Mouse (Mus musculus) CD4-positive, CD25-positive, alpha-beta regulatory T cell (primary cell): Measurements from ENCODE around the gene Olfr522. TPM values are rescaled to one million over a fixed set of nuclear protein-coding genes. Genes with fewer than 3 reads are reported as not detected.

ENCODE experiments used
- polyA plus RNA-seq: library from polyadenylated mRNA; unstranded; fragments of 100-300 nt; shearing (Covaris generic); gene quantifications from one replicate; pipeline ENCODE4 v1.2.1, GENCODE M21; 2017

Gene Olfr522
- polyA plus RNA-seq = 0.06 TPM

GRCm38 (mm10) chr7:140164664-140165063, at the start of gene Olfr522:
Gene Olfr522, minus strand, starts transcription at chr7:140164764.

GRCm38 (mm10) chr7:140205864-140206263, 41.3 kb upstream of the Olfr522 start, which contains the start of gene Olfr524:
Gene Olfr524, minus strand, starts transcription at chr7:140205964.

GRCm38 (mm10) chr7:140172936-140173335, 8.4 kb upstream of the Olfr522 start, which contains the start of gene Olfr523:
Gene Olfr523, plus strand, starts transcription at chr7:140173217.

GRCm38 (mm10) chr7:140154218-140154927, 10.2 kb downstream of the Olfr522 start, which contains the start of gene Sprn:
Gene Sprn, minus strand, starts transcription at chr7:140154877.

GRCm38 (mm10) chr7:140137135-140138020, 27.2 kb downstream of the Olfr522 start, which contains the start of gene Mtg1:
Gene Mtg1, plus strand, starts transcription at chr7:140137564.

GRCm38 (mm10) chr7:140116329-140117054, 48.1 kb downstream of the Olfr522 start, which contains the start of gene Echs1:
Gene Echs1, minus strand, starts transcription at chr7:140116476.

GRCm38 (mm10) chr7:140115583-140116328, 48.8 kb downstream of the Olfr522 start, which contains the start of gene Paox:
Gene Paox, plus strand, starts transcription at chr7:140115799.

Other genes starting within 250 kb of the Olfr522 start
- 4.3 TPM for gene Utf1, start 221.0 kb downstream of the Olfr522 start, polyA plus RNA-seq
- not detected for gene 6430531B16Rik, start 186.0 kb downstream of the Olfr522 start, polyA plus RNA-seq
- 5.5 TPM for gene Adam8, start 172.2 kb downstream of the Olfr522 start, polyA plus RNA-seq
- 58.4 TPM for gene Zfp511, start 128.4 kb downstream of the Olfr522 start, polyA plus RNA-seq
- 41.2 TPM for gene Tubgcp2, start 128.1 kb downstream of the Olfr522 start, polyA plus RNA-seq
- gene Msx3, start 115.7 kb downstream of the Olfr522 start, polyA plus RNA-seq = not detected
- not detected for gene Caly, start 82.2 kb downstream of the Olfr522 start, polyA plus RNA-seq
- gene Prap1, start 71.4 kb downstream of the Olfr522 start, polyA plus RNA-seq = not detected
- 9.9 TPM for gene Fuom, start 62.3 kb downstream of the Olfr522 start, polyA plus RNA-seq
- 7.2 TPM for gene Paox, start 49.0 kb downstream of the Olfr522 start, polyA plus RNA-seq
- gene Echs1, start 48.3 kb downstream of the Olfr522 start, polyA plus RNA-seq = 63.4 TPM
- gene Mtg1, start 27.2 kb downstream of the Olfr522 start, polyA plus RNA-seq = 37.2 TPM
- gene Sprn, start 9.9 kb downstream of the Olfr522 start, polyA plus RNA-seq = not detected
- gene Olfr523, start 8.5 kb upstream of the Olfr522 start, polyA plus RNA-seq = 0.06 TPM
- not detected for gene Olfr524, start 41.2 kb upstream of the Olfr522 start, polyA plus RNA-seq
- 0.08 TPM for gene Cd163l1, start 53.5 kb upstream of the Olfr522 start, polyA plus RNA-seq
- 0.17 TPM for gene 5830411N06Rik, start 82.5 kb upstream of the Olfr522 start, polyA plus RNA-seq
- gene Olfr525, start 156.1 kb upstream of the Olfr522 start, polyA plus RNA-seq = not detected
- gene Olfr527, start 169.3 kb upstream of the Olfr522 start, polyA plus RNA-seq = not detected
- gene Olfr60, start 196.9 kb upstream of the Olfr522 start, polyA plus RNA-seq = not detected
- gene Olfr530, start 211.6 kb upstream of the Olfr522 start, polyA plus RNA-seq = 0.12 TPM
- gene Olfr531, start 238.2 kb upstream of the Olfr522 start, polyA plus RNA-seq = not detected